Mouse (Mus musculus) G1E (cell line): ENCODE results near the gene Cpne9. TPM values are rescaled to one million over a fixed set of nuclear protein-coding genes. Genes with fewer than 3 reads are reported as not detected.
"Not testable (repeated sequence)": the region's sequence is repeated elsewhere in the genome, so short reads cannot be mapped to it uniquely, and the experiment has no call there.

Experiments
- ATAC-seq: 2 replicates; pipeline ENCODE4 v1.8.0; 2016; ENCODE audit warnings: mild to moderate bottlenecking; ENCODE audit not compliant: insufficient number of reproducible peaks, poor library complexity, low FRiP score, severe bottlenecking; ENCODE audit errors: extremely low read depth
- DNase-seq: peaks from one replicate; pipeline ENCODE4 v3.0.0; 2012; ENCODE audit warnings: low spot score
- H3K27me3 ChIP-seq: 2 replicates; pipeline ENCODE4 v1.6.1; 2012; ENCODE audit warnings: mild to moderate bottlenecking, low read length, inconsistent platforms; ENCODE audit not compliant: insufficient read depth
- H3K36me3 ChIP-seq: replicated peaks from 2 replicates; pipeline ENCODE3; 2012; ENCODE audit warnings: mild to moderate bottlenecking, inconsistent platforms
- H3K4me1 ChIP-seq: 2 replicates; pipeline ENCODE4 v1.6.1; 2012; ENCODE audit warnings: low read depth, low read length, inconsistent platforms, mixed read lengths; ENCODE audit not compliant: insufficient read depth
- H3K4me3 ChIP-seq: 2 replicates; pipeline ENCODE4 v1.5.1; 2012; ENCODE audit warnings: low read depth, mild to moderate bottlenecking, inconsistent platforms, low read length, moderate library complexity, mixed read lengths
- H3K9me3 ChIP-seq: replicated peaks from 2 replicates; pipeline ENCODE4 v1.6.1; 2012; ENCODE audit warnings: inconsistent platforms
- CTCF ChIP-seq: IDR thresholded peaks from 2 replicates; pipeline ENCODE4 v1.5.1; 2012; ENCODE audit warnings: low read depth, low read length, inconsistent platforms, mixed read lengths
- GATA1 ChIP-seq: IDR thresholded peaks from 2 replicates; pipeline ENCODE4 v1.6.1; 2012; ENCODE audit warnings: borderline replicate concordance, low read length, inconsistent platforms, mixed read lengths
- GATA2 ChIP-seq: IDR thresholded peaks from 2 replicates; pipeline ENCODE4 v1.6.1; 2012; ENCODE audit warnings: low read depth, low read length, inconsistent platforms, borderline replicate concordance
- POLR2AphosphoS5 ChIP-seq: IDR thresholded peaks from 2 replicates; pipeline ENCODE4 v1.6.1; 2012; ENCODE audit warnings: low read depth, low read length, inconsistent platforms; ENCODE audit not compliant: insufficient replicate concordance
- TAL1 ChIP-seq: conservative IDR thresholded peaks from 2 replicates; pipeline ENCODE4 v1.6.1; 2012; ENCODE audit warnings: low read depth, low read length, inconsistent platforms, mixed read lengths
- polyA plus RNA-seq: library from polyadenylated mRNA; stranded (reverse); fragments of >175 nt; gene quantifications from 2 replicates; pipeline ENCODE4 v1.2.3, GENCODE M21; 2012
- total RNA-seq, 2 experiments: library from RNA; stranded (forward) in 1 of 2; stranded (reverse) in 1 of 2; fragments of 200-1000 nt in 1 of 2; fragments of >200 nt in 1 of 2; fragmentation: Nextera tagmentation in 1 of 2; gene quantifications; 2 replicates each; pipeline ENCODE4 v1.2.3; 2014 to 2017

Cpne9 gene
- total and polyA plus RNA-seq, 3 experiments: 0.04 to 0.11 TPM; not detected in 1

- Histone ChIP-seq H3K4me1 (peaks cover 19% of the 10 kb centered on the region), H3K9me3 (no peaks in the 10 kb centered on the region), H3K27me3 (no peaks in the 10 kb centered on the region), H3K4me3 (no peak overlapping the region), H3K36me3 (peaks cover 98% of the 10 kb centered on the region)
- ATAC-seq (no peak), DNase-seq (no peak)
- TF ChIP-seq POLR2AphosphoS5 (no peak), TAL1 (no peak), GATA1 (no peak), GATA2 (no peak), CTCF (no peak)
Observed at GRCm38 (mm10) chr6:113315972-113316371, 33.9 kb downstream of the Cpne9 start.

GRCm38 (mm10) chr6:113326533-113327315, 44.6 kb downstream of the Cpne9 start, which contains the start of gene Ogg1:
Gene Ogg1 (plus strand): TSS chr6:113326972.
- ATAC-seq (peak; percentile 94), DNase-seq (peak; percentile 99)
- no peaks in the 10 kb centered on the region for H3K9me3 ChIP-seq
- H3K4me1 ChIP-seq: peaks cover 36% of the 10 kb centered on the region
- peak within 1 kb of the TSS; percentile 73 for H3K4me3 ChIP-seq
- H3K27me3 ChIP-seq: no peaks in the 10 kb centered on the region
- TF ChIP-seq GATA1: no peak
- TF ChIP-seq POLR2AphosphoS5: 0 out of 2 replicates have a peak, but pooled peaks have one; percentile 68
- no peak for TF ChIP-seq TAL1
- no peak for TF ChIP-seq CTCF
- TF ChIP-seq GATA2: no peak
- peaks cover 74% of the 10 kb centered on the region for H3K36me3 ChIP-seq

GRCm38 (mm10) chr6:113329396-113329795, 47.3 kb downstream of the Cpne9 start:
- H3K4me1 ChIP-seq: peaks cover 36% of the 10 kb centered on the region
- DNase-seq: no peak

GRCm38 (mm10) chr6:113330547-113330946, 48.4 kb downstream of the Cpne9 start:
- H3K27me3 ChIP-seq: no peaks in the 10 kb centered on the region
- peaks cover 33% of the 10 kb centered on the region for H3K4me1 ChIP-seq
- DNase-seq: peak; percentile 60
- no peaks in the 10 kb centered on the region for H3K9me3 ChIP-seq
- H3K36me3 ChIP-seq: peaks cover 72% of the 10 kb centered on the region
- no peak overlapping the region for H3K4me3 ChIP-seq
- TF ChIP-seq POLR2AphosphoS5 (no peak), GATA1 (no peak), TAL1 (no peak), GATA2 (no peak), CTCF (no peak)
- peak; percentile 37 for ATAC-seq

More at GRCm38 (mm10) chr6:113329396-113329795, 47.3 kb downstream of the Cpne9 start:
- peaks cover 71% of the 10 kb centered on the region for H3K36me3 ChIP-seq
- H3K9me3 ChIP-seq: no peaks in the 10 kb centered on the region
- TF ChIP-seq CTCF (no peak), GATA2 (no peak), POLR2AphosphoS5 (no peak), GATA1 (no peak)
- ATAC-seq: no peak
- no peak overlapping the region for H3K4me3 ChIP-seq
- no peaks in the 10 kb centered on the region for H3K27me3 ChIP-seq

GRCm38 (mm10) chr6:113331721-113332120, 49.6 kb downstream of the Cpne9 start:
- no peaks in the 10 kb centered on the region for H3K9me3 ChIP-seq
- TF ChIP-seq TAL1: no peak
- TF ChIP-seq GATA1: no peak
- no peak for TF ChIP-seq POLR2AphosphoS5
- TF ChIP-seq GATA2: no peak
- no peak for TF ChIP-seq CTCF
- H3K36me3 ChIP-seq: peaks cover 75% of the 10 kb centered on the region
- no peak overlapping the region for H3K4me3 ChIP-seq
- peaks cover 24% of the 10 kb centered on the region for H3K4me1 ChIP-seq
- DNase-seq (no peak), ATAC-seq (no peak)
- no peaks in the 10 kb centered on the region for H3K27me3 ChIP-seq

- DNase-seq, H3K27me3 ChIP-seq, H3K9me3 ChIP-seq, ATAC-seq, H3K4me3 ChIP-seq: not testable (repeated sequence)
- H3K4me1 ChIP-seq: peaks cover 20% of the 10 kb centered on the region
- peaks cover 75% of the 10 kb centered on the region for H3K36me3 ChIP-seq
Observed at GRCm38 (mm10) chr6:113332734-113333133, 50.6 kb downstream of the Cpne9 start.
